Mouse (Mus musculus) forebrain, embryonic 13.5 days (tissue): ENCODE measurements at regions not wholly inside any gene's neighbourhood (a gene's known extent, or its start where the extent isn't known, plus 50 kb on each side); places are given as distances from the start of the nearest gene placed in this dataset.

Experiments used
- ATAC-seq: fragments of 200-750 bp; cut with Nextera tagmentation; 2 replicates; pipeline ENCODE4 v1.8.0; 2017
- H3K27ac ChIP-seq: fragments of 300-500 bp; sonication (generic); 2 replicates; pipeline ENCODE4 v1.5.1; 2015; ENCODE audit warnings: inconsistent platforms, mild to moderate bottlenecking, moderate library complexity
- H3K27me3 ChIP-seq: fragments of 300-500 bp; sonication (generic); 2 replicates; pipeline ENCODE4 v1.6.1; 2015; ENCODE audit warnings: mild to moderate bottlenecking, inconsistent platforms
- H3K36me3 ChIP-seq: fragments of 300-500 bp; sonication (generic); 2 replicates; pipeline ENCODE4 v1.6.1; 2015; ENCODE audit warnings: mild to moderate bottlenecking, inconsistent platforms; ENCODE audit not compliant: poor library complexity, severe bottlenecking
- H3K4me1 ChIP-seq: fragments of 300-500 bp; sonication (generic); 2 replicates; pipeline ENCODE4 v1.6.1; 2015; ENCODE audit warnings: inconsistent platforms
- H3K4me2 ChIP-seq: fragments of 300-500 bp; sonication (generic); 2 replicates; pipeline ENCODE4 v1.6.1; 2015; ENCODE audit warnings: inconsistent platforms, mild to moderate bottlenecking, moderate library complexity
- H3K4me3 ChIP-seq: fragments of 300-500 bp; sonication (generic); 2 replicates; pipeline ENCODE4 v1.5.1; 2015; ENCODE audit warnings: mild to moderate bottlenecking, inconsistent platforms
- H3K9ac ChIP-seq: fragments of 300-500 bp; sonication (generic); 2 replicates; pipeline ENCODE4 v1.6.1; 2015; ENCODE audit warnings: mild to moderate bottlenecking, inconsistent platforms
- H3K9me3 ChIP-seq: fragments of 300-500 bp; sonication (generic); replicated peaks from 2 replicates; pipeline ENCODE4 v1.6.1; 2016; ENCODE audit warnings: inconsistent platforms
- WGBS: fragments of 180-500 bp; shearing (Covaris S2); methylation state at CpG from one replicate; pipeline ENCODE4 v1.1.7; 2015; 5-methylcytosine and 5-hydroxymethylcytosine counted together

DNA sequence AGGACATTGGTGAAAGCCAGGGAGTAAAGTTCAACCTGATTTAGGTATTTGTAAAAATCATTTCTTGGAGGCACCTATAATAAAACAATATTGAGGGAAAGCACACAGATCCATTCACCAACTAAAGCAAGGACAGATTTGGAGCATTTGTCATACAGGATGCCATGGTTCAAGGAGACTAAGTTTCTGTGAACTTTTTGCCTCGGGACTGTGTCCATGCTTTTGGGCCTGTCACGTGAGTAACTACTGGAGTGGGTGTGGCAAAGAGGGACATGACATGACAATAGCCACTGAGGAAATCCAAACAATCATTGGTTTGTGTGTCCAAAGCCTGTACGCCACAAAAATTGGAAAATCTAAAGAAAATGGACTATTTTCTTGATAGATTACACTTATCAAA is 241.4 kb downstream of the Ankrd50 start:
- H3K36me3 ChIP-seq = no peaks in the 10 kb centered on the region
- no peaks in the 10 kb centered on the region for H3K9me3 ChIP-seq
- no peak overlapping the region for H3K4me2 ChIP-seq
- 91% methylated on average over 3 of the region's 3 CpGs for WGBS
- ATAC-seq = no peak
- H3K27me3 ChIP-seq = no peaks in the 10 kb centered on the region
- H3K27ac ChIP-seq = no peak overlapping the region
- H3K4me3 ChIP-seq = no peak overlapping the region
- H3K9ac ChIP-seq = no peak overlapping the region
- H3K4me1 ChIP-seq = no peaks in the 10 kb centered on the region

DNA sequence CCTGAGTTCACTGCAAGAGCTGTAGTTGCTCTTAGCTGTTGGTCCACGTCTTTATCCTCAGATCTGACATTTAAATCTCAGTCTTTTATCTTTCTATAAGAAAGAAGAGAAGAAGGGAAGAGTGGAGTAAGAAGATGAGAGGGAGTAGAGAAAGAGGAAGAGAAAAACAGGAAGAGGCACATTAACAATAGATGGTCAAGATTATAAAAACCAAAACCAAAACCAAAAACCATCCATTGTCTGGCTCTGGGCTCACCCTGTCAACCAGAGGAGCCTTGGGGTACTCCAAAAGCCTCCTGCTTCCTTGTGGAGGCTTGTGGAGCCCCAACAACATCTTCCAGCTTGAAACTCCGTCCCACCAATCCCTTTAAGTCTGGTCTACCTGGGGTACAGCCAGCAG is 247.0 kb downstream of the Ankrd50 start:
- H3K4me2 ChIP-seq = no peak overlapping the region
- H3K4me1 ChIP-seq = peaks cover 2% of the 10 kb centered on the region
- H3K27ac ChIP-seq = no peak overlapping the region
- no peak for ATAC-seq
- no peaks in the 10 kb centered on the region for H3K36me3 ChIP-seq
- no peak overlapping the region for H3K4me3 ChIP-seq
- H3K9ac ChIP-seq = no peak overlapping the region
- H3K27me3 ChIP-seq = no peaks in the 10 kb centered on the region
- H3K9me3 ChIP-seq = no peaks in the 10 kb centered on the region
- 72% methylated on average over 2 of the region's 2 CpGs for WGBS

DNA sequence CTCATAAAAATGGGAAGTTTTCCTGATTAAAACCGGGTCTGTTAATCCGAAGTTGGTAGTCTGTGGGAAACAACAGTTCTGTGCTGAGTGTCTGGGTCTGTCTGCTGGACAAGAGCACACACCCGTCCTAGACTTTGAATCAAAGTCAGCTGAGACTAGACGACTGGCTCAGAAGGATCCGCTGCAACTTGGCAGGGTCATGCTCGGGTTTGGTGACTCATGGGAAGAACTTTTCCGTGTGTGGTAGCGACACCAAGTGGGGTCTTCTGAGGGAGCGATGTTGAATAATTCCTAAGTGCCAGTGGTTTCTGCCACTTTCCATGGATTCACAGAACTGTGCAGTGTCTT is 248.9 kb downstream of the Ankrd50 start:
- Histone ChIP-seq H3K4me3 (no peak overlapping the region), H3K4me1 (peaks cover 16% of the 10 kb centered on the region), H3K9ac (no peak overlapping the region), H3K36me3 (no peaks in the 10 kb centered on the region), H3K27ac (no peak overlapping the region), H3K9me3 (no peaks in the 10 kb centered on the region), H3K27me3 (no peaks in the 10 kb centered on the region), H3K4me2 (no peak overlapping the region)
- WGBS = 90% methylated on average over 9 of the region's 9 CpGs
- ATAC-seq = no peak

DNA sequence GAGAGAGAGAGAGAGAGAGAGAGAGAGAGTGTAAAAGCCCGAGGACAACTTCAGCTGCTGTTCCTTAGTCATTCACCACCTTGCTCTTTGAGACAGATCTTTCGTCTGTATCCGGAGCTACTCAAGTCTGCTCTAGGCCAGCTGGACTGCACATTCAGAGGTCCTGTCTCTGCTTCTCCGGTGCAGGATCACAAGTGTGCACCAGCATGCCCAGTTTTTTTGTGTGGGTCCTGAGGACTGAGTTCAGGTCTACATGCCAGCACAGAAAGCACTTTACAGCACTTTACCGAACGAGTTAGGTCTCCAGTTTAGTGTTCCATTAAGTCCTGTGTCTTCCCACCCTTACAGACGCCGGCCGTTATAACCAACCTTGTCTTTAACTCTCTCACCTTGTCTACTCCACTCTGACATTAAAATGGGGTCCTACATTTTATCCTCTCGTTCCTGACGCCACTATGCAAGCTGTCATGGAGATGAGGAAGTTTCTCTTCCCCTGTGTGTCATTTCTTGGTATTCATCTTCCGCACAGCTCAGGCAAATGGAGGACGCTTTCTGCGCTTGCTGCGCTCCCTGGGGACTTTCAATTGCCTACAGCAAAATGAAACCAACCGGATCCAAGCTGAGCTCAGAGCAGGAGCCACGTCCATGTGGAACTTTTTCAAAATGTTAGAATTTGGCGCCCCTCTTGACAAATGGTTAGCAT is 249.5 kb downstream of the Ankrd50 start:
- Histone ChIP-seq H3K36me3 (no peaks in the 10 kb centered on the region), H3K27ac (no peak overlapping the region), H3K9ac (no peak overlapping the region), H3K9me3 (no peaks in the 10 kb centered on the region), H3K4me3 (no peak overlapping the region), H3K27me3 (no peaks in the 10 kb centered on the region), H3K4me2 (no peak overlapping the region), H3K4me1 (peaks cover 17% of the 10 kb centered on the region)
- WGBS = 82% methylated on average over 18 of the region's 18 CpGs
- ATAC-seq = no peak

DNA sequence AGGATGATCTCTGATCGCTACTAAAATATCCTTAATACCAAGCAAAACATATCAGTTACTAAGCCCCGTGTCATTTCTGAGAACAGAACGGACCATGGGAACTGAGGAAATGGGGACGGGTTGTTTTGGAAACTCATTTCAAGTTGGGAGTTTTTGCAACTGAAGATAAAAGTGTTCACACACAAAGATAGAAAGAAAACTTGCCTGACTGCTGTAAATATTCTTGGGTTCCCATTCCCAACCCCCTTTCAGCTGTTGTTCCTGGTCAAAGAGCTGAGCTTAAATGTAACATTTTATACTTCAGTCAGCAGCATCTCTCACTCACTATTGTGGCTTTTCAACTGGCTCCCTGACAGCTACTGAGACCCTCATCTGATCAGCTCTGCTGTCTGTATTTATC is 250.1 kb downstream of the Ankrd50 start:
- no peak overlapping the region for H3K27ac ChIP-seq
- no peak overlapping the region for H3K4me2 ChIP-seq
- H3K9ac ChIP-seq = no peak overlapping the region
- 81% methylated on average over 4 of the region's 4 CpGs for WGBS
- no peaks in the 10 kb centered on the region for H3K9me3 ChIP-seq
- peaks cover 23% of the 10 kb centered on the region for H3K4me1 ChIP-seq
- H3K36me3 ChIP-seq = no peaks in the 10 kb centered on the region
- no peak for ATAC-seq
- H3K4me3 ChIP-seq = no peak overlapping the region
- no peaks in the 10 kb centered on the region for H3K27me3 ChIP-seq

DNA sequence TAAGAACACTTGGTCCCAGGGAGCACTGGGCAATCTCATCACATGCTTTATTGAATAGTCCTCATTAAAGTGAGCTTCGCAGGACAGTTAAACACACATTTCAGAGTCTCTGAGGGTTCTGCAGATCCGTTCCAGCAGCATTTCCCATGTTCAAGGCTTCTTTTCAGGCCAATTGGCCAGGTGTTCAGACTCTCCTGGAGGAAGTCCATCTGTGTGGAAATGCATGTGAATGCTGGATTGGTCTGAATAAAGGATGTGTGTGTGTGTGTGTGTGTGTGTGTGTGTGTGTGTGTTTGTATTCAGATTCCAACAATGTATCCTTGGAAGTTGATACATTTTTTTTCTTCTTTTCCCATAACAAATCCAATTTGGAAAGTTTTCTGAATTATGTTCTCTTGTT is 250.6 kb downstream of the Ankrd50 start:
- no peak for ATAC-seq
- no peak overlapping the region for H3K4me3 ChIP-seq
- H3K36me3 ChIP-seq = no peaks in the 10 kb centered on the region
- H3K27me3 ChIP-seq = no peaks in the 10 kb centered on the region
- H3K9me3 ChIP-seq = no peaks in the 10 kb centered on the region
- H3K4me1 ChIP-seq = peaks cover 27% of the 10 kb centered on the region
- WGBS = 41% methylated on average over 2 of the region's 2 CpGs
- H3K9ac ChIP-seq = no peak overlapping the region
- H3K4me2 ChIP-seq = no peak overlapping the region
- no peak overlapping the region for H3K27ac ChIP-seq

DNA sequence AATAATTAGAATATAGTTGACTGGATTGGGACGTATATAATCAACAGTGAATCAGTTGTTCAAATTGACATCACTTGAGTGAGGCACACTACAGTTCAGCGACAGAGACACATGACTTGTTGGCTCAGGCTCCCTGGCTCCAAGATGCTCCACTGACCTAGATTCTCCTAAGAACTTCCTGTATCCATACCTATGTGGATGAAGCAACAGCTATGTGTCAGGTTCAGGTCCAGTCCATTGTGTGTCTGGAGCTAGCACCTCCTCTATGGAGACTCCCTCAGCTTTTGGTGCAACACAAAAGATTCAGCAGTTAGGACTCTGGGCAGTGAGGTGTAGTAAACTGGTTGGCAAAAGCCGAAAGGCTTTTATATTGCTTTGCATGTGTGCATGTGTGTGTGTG is 251.6 kb downstream of the Ankrd50 start:
- Histone ChIP-seq H3K4me1 (peaks cover 30% of the 10 kb centered on the region), H3K4me3 (no peak overlapping the region), H3K36me3 (no peaks in the 10 kb centered on the region), H3K4me2 (no peak overlapping the region), H3K9ac (no peak overlapping the region), H3K27ac (no peak overlapping the region; the same call in 1 of the 2 replicates), H3K9me3 (no peaks in the 10 kb centered on the region), H3K27me3 (no peaks in the 10 kb centered on the region)
- WGBS = 85% methylated on average over 3 of the region's 3 CpGs
- no peak for ATAC-seq

DNA sequence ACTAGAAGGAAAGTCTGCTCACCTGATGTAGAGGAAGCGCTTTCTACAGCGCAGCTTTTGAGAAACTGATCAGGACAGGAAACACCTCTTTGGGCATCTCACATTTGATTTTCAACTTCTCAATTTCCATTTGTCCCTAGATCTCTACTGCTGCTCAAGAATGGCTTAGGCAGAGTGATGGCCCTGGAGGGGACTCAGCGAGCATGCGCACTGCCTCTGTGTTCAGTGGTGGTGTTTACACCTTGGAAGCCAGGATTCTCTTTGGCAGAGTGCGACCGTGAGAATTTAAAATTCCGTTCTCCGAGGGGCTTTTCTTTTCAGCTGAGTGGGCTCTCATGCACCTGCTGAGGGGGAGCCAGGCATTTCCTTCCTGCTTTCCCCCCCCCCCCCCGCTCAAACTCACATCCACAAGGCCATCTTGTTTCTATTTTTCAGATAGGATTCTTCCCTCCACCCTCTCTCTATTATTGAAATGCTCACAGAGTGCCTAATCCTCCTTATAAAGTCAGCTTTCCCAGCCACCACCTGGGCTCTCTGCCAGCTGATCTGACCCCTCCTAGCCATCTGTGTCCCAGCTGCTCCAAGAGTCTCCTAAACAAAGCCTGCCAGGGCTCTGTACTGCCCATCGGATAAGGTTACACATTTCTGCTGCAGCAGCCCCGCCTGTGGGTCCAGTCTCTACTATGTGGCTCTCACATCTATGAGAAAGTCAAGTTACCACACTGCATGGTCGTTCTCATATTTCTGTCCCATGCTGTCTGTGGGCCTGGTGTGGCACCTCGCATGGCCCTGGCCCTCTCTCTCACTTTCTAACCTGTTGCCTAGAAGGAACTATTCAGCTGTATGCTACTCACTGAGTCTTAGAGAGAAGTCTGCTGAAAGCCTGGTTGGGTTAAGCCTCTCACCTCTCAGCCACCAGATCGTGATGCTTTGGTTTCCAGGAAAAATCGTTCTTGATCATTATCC is 252.2 kb downstream of the Ankrd50 start:
- no peak overlapping the region for H3K9ac ChIP-seq
- no peaks in the 10 kb centered on the region for H3K36me3 ChIP-seq
- no peaks in the 10 kb centered on the region for H3K27me3 ChIP-seq
- H3K4me1 ChIP-seq = peaks cover 30% of the 10 kb centered on the region
- H3K4me2 ChIP-seq = peak overlapping the region; percentile 46; the same call in 1 of the 2 replicates
- H3K27ac ChIP-seq = peak overlapping the region; percentile 57
- WGBS = 36% methylated on average over 14 of the region's 15 CpGs
- H3K9me3 ChIP-seq = no peaks in the 10 kb centered on the region
- peak; percentile 84 for ATAC-seq
- no peak overlapping the region for H3K4me3 ChIP-seq

DNA sequence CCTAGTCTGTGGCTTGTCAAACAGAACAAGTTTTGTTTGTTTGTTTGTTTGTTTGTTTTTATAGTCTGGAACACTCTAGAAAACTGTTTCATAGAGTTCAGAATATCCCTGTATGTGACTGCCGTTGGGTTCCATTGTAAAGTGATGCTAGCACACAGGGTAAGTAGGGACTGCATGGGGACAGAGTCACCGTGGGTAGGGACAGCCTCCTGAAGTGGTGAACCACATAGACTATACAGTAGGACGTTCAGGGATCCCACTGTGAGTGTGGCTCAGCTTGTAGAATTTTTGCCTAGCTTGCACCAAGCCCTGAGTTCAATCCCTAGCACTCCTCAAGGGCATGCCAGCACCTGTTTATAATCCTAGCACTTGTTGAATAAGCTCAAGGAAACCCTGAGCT is 253.1 kb downstream of the Ankrd50 start:
- Histone ChIP-seq H3K27ac (no peak overlapping the region), H3K9me3 (no peaks in the 10 kb centered on the region), H3K4me2 (no peak overlapping the region), H3K4me1 (peaks cover 30% of the 10 kb centered on the region), H3K9ac (no peak overlapping the region), H3K36me3 (no peaks in the 10 kb centered on the region), H3K27me3 (no peaks in the 10 kb centered on the region), H3K4me3 (no peak overlapping the region)
- 78% methylated on average over 3 of the region's 3 CpGs for WGBS
- no peak for ATAC-seq

DNA sequence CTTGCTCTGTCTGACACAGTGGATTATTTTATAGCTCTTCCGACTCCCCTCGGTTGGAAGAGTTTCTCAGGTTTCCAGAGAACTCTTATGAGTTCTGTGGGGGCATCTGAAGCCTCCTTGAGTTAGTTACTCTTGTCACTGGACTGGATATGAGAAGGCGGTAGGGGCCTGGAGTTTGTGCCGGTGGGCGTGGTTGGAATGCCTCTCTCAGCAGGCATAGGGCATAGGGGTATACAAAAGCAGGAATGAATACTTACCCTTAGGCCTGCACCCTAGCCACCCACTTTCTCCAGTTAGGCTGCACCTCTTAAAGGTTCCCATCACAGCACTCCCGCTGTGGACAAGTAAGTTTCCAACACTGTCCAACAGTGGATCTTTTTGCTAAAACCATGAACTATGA is 253.8 kb downstream of the Ankrd50 start:
- H3K4me3 ChIP-seq = no peak overlapping the region
- no peak overlapping the region for H3K4me2 ChIP-seq
- no peak overlapping the region for H3K9ac ChIP-seq
- no peaks in the 10 kb centered on the region for H3K27me3 ChIP-seq
- no peak overlapping the region for H3K27ac ChIP-seq
- H3K36me3 ChIP-seq = no peaks in the 10 kb centered on the region
- H3K9me3 ChIP-seq = no peaks in the 10 kb centered on the region
- ATAC-seq = no peak
- H3K4me1 ChIP-seq = peaks cover 30% of the 10 kb centered on the region
- 58% methylated on average over 6 of the region's 6 CpGs for WGBS

DNA sequence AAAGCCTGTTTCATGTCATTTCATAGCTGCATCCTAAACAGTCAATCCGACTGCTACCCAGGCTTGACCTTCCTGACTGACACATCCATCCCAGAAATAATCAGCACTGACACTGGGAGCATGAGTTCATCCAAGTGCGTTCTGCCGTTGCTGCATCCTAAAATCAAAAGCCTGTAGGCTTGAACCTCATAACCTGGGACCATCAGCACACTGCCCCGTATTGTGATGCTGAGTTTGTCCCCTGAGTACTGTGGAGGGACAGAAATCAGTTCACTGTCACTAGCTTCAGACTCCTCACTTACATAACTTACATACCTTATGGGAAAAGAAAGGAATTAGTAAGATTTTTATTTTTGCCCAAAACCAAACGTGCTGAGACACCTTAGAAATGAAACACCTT is 255.0 kb downstream of the Ankrd50 start:
- Histone ChIP-seq H3K9me3 (no peaks in the 10 kb centered on the region), H3K4me3 (no peak overlapping the region), H3K27ac (no peak overlapping the region), H3K9ac (no peak overlapping the region), H3K4me2 (no peak overlapping the region), H3K27me3 (no peaks in the 10 kb centered on the region), H3K36me3 (no peaks in the 10 kb centered on the region), H3K4me1 (peaks cover 30% of the 10 kb centered on the region)
- no peak for ATAC-seq
- 76% methylated on average over 5 of the region's 5 CpGs for WGBS

DNA sequence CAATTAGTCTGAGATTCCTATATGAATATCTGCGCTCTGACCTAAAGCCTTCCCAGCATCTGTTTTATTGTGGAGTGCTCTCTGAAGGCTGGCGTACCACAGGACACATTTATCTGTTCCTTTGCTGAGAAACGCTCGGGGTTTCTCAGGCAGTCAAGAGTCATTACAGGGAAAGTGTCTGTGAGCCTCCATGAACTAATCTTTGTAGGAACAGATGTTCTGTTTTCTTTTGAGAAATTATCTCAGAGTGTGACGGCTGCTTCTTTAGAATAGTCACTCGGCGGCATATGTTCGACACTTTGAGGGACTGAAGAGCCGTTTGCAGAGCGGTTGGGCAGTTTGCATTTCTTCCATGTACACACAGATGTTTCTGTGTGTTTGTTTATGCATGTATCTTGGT is 255.6 kb downstream of the Ankrd50 start:
- no peak overlapping the region for H3K4me2 ChIP-seq
- H3K4me3 ChIP-seq = no peak overlapping the region
- H3K27me3 ChIP-seq = no peaks in the 10 kb centered on the region
- no peak overlapping the region for H3K9ac ChIP-seq
- H3K27ac ChIP-seq = no peak overlapping the region
- H3K9me3 ChIP-seq = no peaks in the 10 kb centered on the region
- no peaks in the 10 kb centered on the region for H3K36me3 ChIP-seq
- H3K4me1 ChIP-seq = peaks cover 30% of the 10 kb centered on the region
- peak; percentile 28; the same call in 1 of the 2 replicates for ATAC-seq
- WGBS = 56% methylated on average over 10 of the region's 10 CpGs
